Mouse (Mus musculus) cerebellum, adult 2 months (tissue): Measurements from ENCODE around the gene Syndig1l. TPM values are rescaled to one million over a fixed set of nuclear protein-coding genes. Genes with fewer than 3 reads are reported as not detected.

Source experiments
- DNase-seq, 2 experiments: peaks; one replicate each; pipeline ENCODE4 v3.0.0; 2021
- H3K27ac ChIP-seq: fragments of 200-500 bp; 2 replicates; pipeline ENCODE4 v1.5.1; 2012; ENCODE audit warnings: low read length, control low read depth, inconsistent platforms; ENCODE audit not compliant: insufficient read depth
- H3K27me3 ChIP-seq: fragments of 200-500 bp; 2 replicates; pipeline ENCODE4 v1.6.1; 2012; ENCODE audit warnings: inconsistent platforms, mild to moderate bottlenecking, low read length, moderate library complexity; ENCODE audit not compliant: control insufficient read depth, insufficient read depth
- H3K4me1 ChIP-seq: fragments of 200-500 bp; 2 replicates; pipeline ENCODE4 v1.6.1; 2011; ENCODE audit warnings: low read length; ENCODE audit not compliant: control insufficient read depth, insufficient read depth
- H3K4me3 ChIP-seq: fragments of 200-500 bp; replicated peaks from 2 replicates; pipeline ENCODE3; 2011; ENCODE audit warnings: mild to moderate bottlenecking, low read depth, low read length, control low read depth; ENCODE audit not compliant: insufficient read depth
- CTCF ChIP-seq: fragments of 200-500 bp; IDR thresholded peaks from 2 replicates; pipeline ENCODE4 v1.5.1; 2011; ENCODE audit warnings: low read depth, mild to moderate bottlenecking, control low read depth, low read length, moderate library complexity, borderline replicate concordance; ENCODE audit not compliant: insufficient read depth
- POLR2A ChIP-seq: fragments of 200-500 bp; IDR thresholded peaks from 2 replicates; pipeline ENCODE4 v1.6.1; 2011; ENCODE audit warnings: low read length, control low read depth, borderline replicate concordance; ENCODE audit not compliant: insufficient read depth
- WGBS: fragments of 180-500 bp; shearing (Covaris S2); methylation state at CpG from one replicate; pipeline ENCODE4 v1.1.7; 2018; 5-methylcytosine and 5-hydroxymethylcytosine counted together
- polyA plus RNA-seq: library from polyadenylated mRNA; depleted of rRNA; stranded (reverse); fragments of >200 nt; gene quantifications from 2 replicates; pipeline ENCODE4 v1.2.3, GENCODE M21; 2012; rRNA removed

Syndig1l gene
- 24.9 and 28.0 TPM in 2 replicates for polyA plus RNA-seq

DNA sequence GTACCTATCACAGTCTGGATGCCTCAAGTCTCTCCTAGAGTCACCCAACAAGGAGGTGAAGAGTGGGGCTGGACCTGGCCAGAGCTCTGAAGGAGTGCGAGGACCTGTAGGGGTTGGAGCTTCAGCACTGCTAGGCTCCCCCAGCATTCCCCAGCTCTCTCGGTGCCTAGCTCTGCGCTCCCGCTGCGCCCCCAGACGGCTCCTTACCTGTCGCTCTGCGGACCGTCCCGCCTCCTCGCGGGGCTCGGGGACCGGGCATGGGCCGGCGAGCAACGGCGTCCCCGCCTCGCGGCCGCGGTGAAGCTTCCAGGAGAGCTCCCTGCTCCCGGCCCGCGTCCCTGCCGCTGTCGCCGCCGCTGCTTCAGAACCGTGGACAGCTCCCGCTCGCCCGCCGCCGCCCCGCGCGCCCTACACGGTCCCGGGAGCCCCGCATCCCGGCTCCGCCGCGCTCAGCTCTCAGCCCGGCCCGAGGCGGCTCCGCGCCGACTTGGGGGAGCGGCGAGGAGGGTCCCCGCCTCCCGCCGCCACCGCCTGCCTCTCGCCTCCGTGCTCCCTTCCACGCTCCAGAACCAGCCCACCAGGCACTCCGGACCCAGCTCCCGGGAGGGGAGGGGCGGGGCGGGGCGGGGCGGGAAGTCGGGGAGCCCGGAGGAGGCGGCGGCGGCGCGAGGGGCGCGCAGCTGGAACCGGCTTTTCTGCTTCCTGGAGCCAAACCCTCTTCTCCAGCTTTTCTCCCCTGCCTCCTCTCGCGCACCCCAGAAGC, at the start of gene Syndig1l:
Gene Syndig1l (minus strand): TSS at position 513 of the 763 bp plus-strand sequence.
- Histone ChIP-seq H3K4me3 (peak within 1 kb of the TSS; percentile 49), H3K27me3 (no peaks in the 10 kb centered on the region), H3K4me1 (peaks cover 3% of the 10 kb centered on the region; the same call in 1 of the 2 replicates), H3K27ac (peak within 1 kb of the TSS; percentile 80)
- peak; percentile 51 to 65 for DNase-seq
- TF ChIP-seq CTCF (no peak), POLR2A (no peak)
- under 1% methylated on average over 78 of the region's 79 CpGs for WGBS

DNA sequence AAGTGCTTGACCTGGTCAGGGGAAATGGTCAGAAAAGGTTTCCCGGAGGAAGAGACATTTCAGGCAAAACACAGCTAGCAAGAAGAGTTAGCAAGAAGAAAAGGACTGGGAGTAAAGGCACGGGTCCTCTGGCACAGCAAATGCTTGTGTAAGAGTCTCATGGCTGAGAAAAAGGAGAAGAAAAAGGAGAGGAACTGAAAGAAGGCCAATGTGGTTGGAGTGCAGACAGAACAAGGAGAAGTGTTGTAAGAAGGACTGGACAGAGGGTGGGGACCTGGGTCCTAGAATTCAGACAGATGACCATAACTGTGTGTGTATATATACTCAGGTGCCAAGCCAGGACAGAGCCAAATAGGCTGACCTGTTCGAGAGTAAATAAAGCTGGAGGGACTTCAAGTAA, 49.5 kb upstream of the Syndig1l start:
- no peak overlapping the region for H3K27ac ChIP-seq
- WGBS = 64% methylated on average over 3 of the region's 3 CpGs
- no peak for DNase-seq
- H3K4me3 ChIP-seq = no peak overlapping the region
- H3K27me3 ChIP-seq = no peaks in the 10 kb centered on the region
- H3K4me1 ChIP-seq = peaks cover 18% of the 10 kb centered on the region
- TF ChIP-seq POLR2A (no peak), CTCF (no peak)

DNA sequence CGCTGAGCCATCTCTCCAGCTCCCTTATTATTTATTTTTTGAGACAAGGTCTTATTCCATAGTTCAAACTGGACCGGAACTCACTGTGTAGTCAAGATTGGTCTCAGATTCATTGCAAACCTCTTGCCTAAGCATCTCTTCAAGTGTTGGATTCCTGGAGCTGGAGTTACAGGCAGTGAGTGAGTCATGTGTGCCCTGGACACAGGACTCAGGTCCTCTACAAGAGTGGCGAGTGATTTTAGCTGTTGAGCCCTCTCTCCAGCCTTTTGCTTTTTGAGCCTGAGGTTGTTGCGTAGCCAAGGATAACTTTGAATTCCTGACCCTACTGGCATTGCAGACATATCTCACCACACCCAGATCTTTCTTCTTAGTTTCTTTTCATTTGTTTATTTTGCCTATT, 47.1 kb upstream of the Syndig1l start:
- no peak overlapping the region for H3K27ac ChIP-seq
- H3K4me3 ChIP-seq = no peak overlapping the region
- TF ChIP-seq CTCF (no peak), POLR2A (no peak)
- H3K4me1 ChIP-seq = peaks cover 1% of the 10 kb centered on the region; the same call in 1 of the 2 replicates
- H3K27me3 ChIP-seq = no peaks in the 10 kb centered on the region
- DNase-seq = no peak
- WGBS = 91% methylated on average over 4 of the region's 4 CpGs

DNA sequence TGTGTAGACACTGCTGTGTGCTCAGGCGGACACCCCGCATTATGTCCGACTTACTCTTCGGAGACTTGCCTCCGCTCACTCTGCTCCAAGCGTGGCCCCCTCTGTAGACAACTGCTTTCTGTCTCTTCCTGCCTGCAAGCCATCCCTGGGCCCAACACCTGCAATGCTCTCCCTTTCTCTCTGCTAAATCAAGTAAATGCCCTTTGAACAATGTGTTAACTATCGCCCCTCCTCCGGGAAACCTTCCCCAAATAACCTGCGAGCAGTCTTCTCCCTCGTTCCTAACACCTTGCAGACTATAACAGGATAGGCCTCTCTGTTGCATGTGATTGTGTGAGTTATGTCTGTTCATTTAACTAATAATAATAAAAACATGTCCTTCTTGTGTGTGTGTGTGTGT, 44.9 kb upstream of the Syndig1l start:
- Histone ChIP-seq H3K4me1 (no peaks in the 10 kb centered on the region), H3K4me3 (no peak overlapping the region), H3K27ac (no peak overlapping the region), H3K27me3 (no peaks in the 10 kb centered on the region)
- no peak for TF ChIP-seq CTCF
- TF ChIP-seq POLR2A = no peak
- whole genome bisulfite sequencing = 90% methylated on average over 10 of the region's 10 CpGs
- no peak for DNase-seq

DNA sequence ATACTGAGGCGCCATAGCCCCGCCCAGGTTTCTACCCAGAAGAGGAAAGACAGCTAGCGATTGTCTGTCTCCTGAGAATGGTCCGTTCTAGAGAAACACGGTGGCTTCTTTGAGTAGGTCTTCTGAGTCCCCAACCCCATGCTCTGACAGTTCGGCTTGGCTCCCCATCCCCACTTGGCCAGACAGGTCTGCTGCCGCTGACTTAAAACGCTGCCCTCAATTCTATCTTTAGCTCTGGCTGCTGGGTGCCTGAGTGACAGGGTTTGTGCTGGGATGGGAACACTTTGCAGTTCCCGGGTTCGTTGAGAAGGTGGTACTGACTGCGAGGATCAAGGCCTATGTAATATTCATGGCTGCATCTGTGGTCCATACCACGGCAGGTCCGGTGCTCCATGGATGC, 34.7 kb upstream of the Syndig1l start:
- 45% methylated on average over 13 of the region's 13 CpGs for WGBS
- Histone ChIP-seq H3K27me3 (no peaks in the 10 kb centered on the region), H3K27ac (no peak overlapping the region), H3K4me1 (peaks cover 10% of the 10 kb centered on the region), H3K4me3 (no peak overlapping the region)
- peak in 1 of 2 experiments; percentile 16 for DNase-seq
- TF ChIP-seq POLR2A (no peak), CTCF (no peak)

DNA sequence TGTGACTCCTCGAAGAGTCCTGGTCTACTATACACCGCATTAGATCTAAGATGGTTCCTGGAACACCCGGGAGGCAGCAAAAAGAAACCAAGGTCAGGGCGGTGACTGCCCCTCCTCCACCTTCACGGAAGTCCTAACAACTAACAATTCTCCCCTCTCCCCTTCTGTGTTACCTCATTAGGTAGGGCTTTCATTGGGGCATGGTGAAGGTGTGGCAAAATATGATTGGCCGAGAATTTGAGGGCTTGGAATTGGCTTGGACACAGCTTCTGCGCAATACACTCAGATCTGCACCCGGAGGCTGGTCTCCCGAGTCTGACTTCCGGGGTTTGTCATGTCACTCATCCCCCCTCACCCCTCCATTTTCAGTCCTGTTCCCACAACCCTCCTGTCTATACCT, 29.8 kb upstream of the Syndig1l start:
- DNase-seq = no peak
- WGBS = 94% methylated on average over 10 of the region's 10 CpGs
- H3K4me1 ChIP-seq = peaks cover 7% of the 10 kb centered on the region

DNA sequence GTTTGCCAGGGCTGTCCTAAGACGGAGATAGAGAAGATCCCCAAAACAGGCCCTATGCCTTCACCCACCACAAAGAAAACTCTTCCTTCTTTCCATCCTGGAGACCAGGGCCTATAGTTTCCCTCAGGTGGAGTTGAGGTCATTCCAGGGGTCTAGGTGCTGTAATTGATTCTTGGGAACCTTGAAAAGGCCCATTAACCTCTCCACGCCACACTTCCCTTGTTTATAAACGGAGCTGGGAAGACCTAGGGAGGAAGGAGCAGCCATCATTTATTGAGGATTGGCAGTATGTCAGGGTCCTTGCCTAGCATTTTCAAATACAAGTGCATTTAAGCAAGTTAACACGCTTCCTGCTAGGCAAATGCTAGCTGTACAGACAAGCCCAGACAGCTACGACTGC, 28.8 kb upstream of the Syndig1l start:
- Histone ChIP-seq H3K27me3 (no peaks in the 10 kb centered on the region), H3K27ac (no peak overlapping the region), H3K4me3 (no peak overlapping the region), H3K4me1 (no peaks in the 10 kb centered on the region)
- no peak for DNase-seq
- no peak for TF ChIP-seq CTCF
- no peak for TF ChIP-seq POLR2A
- 83% methylated on average over 5 of the region's 5 CpGs for WGBS

More for the DNA sequence above, 29.8 kb upstream of the Syndig1l start:
- TF ChIP-seq POLR2A = no peak
- TF ChIP-seq CTCF = no peak
- Histone ChIP-seq H3K27ac (no peak overlapping the region), H3K27me3 (no peaks in the 10 kb centered on the region), H3K4me3 (no peak overlapping the region)

DNA sequence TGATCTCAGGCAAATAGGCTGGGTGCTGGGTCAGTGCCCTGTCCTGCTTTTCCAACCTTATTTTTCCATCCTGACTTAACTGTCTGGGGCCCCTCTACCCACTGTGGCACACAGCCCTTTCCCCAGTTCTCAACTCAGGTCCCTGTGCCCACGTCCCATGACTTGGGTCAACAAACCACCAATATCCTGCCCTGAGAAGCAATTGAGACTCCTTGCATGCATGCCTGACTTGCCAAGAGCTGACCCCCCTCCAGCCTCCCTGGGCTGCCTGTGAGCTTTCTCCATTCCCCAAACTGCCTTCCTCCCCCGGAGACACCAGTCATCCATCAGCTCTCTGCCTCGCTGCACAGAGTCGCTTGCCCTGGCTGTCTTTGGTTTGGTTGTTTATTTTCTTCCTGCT, 28.4 kb upstream of the Syndig1l start:
- Histone ChIP-seq H3K4me1 (no peaks in the 10 kb centered on the region), H3K27ac (no peak overlapping the region), H3K4me3 (no peak overlapping the region), H3K27me3 (no peaks in the 10 kb centered on the region)
- TF ChIP-seq CTCF (no peak), POLR2A (no peak)
- no peak for DNase-seq
- WGBS = 38% methylated on average over 4 of the region's 4 CpGs
